Mouse (Mus musculus): ENCODE data around the gene Pemt.

DNA sequence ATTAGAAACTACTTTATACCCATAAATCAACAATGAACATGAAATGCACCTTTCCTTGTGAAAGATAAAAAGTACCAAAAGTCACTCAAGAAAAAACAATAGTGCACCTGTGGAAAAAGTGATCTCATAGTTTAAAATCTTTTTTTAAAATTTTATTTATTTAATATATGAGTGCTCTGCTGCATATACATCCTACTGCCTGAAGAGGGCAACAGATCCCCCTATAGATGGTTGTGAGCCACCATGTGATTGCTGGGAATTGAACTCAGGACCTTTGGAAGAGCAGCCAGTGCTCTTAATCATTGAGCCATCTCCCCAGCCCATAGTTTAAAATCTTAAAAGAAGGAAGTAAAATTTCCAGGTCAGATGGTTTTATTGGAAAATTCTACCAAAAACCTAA, 4.0 kb downstream of the Pemt start:
- no peak; the same call in 1 of the 2 replicates for TF ChIP-seq CTCF (IDR thresholded peaks at IDR 0.05)
- no peak for TF ChIP-seq EP300 (IDR thresholded peaks at IDR 0.05)
